Mouse (Mus musculus): ENCODE data around the gene Etfa.

Gene Etfa

DNA sequence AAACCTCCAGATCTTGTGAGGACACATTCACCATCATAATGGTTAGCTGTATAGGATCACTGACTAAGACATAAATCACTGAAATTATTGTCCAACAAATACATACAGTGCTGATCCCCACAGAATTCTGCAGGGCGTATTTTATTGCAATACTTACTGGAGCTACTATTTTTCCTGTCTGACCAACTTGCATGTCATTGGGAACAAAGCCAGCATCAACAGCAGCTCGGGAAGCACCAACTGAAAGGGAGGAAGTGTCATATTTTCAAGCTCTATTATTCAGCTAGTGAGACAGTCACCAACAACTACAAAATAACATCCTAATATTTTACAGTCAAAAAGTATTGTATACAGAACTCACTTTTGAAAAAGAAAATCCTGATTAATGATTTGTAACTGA is 29.9 kb downstream of the Etfa start:
- no peaks in the 10 kb centered on the region for H3K9me3 ChIP-seq (ENCODE audit: low read length)
- H3K36me3 ChIP-seq (ENCODE audit: insufficient read depth, low read length): peaks cover 25% of the 10 kb centered on the region
- no peak overlapping the region for H3K4me3 ChIP-seq (replicated peaks; ENCODE audit: low read length)
- TF ChIP-seq NANOG (IDR thresholded peaks at IDR 0.05; ENCODE audit: borderline replicate concordance, low read length): no peak
- no peak for TF ChIP-seq CTCF (conservative IDR thresholded peaks at IDR 0.05; ENCODE audit: low read length)
- TF ChIP-seq POU5F1 (IDR thresholded peaks at IDR 0.05; ENCODE audit: borderline replicate concordance, low read length): no peak
- no peaks in the 10 kb centered on the region for H3K4me1 ChIP-seq (replicated peaks; ENCODE audit: low read depth, low read length)
- no peaks in the 10 kb centered on the region for H3K27me3 ChIP-seq (ENCODE audit: insufficient read depth, low read length)

DNA sequence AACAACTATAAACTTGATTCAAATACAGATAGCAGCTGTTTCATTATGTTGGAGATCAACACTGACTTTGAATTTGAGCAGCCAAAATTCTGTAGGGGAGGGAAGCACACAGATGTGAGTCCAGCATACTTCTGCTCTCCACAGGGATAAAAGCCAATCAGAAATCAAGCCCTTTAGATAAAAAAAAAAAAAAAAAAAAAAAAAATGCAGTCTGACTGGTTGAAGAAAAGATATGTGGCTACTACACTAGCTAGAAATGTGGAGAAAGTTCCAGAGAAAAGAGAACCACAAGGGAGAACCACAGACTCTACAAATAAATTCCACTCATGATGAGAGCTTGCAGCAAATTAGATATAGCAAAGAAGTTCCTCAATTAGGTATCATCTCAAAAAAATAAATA is 33.3 kb downstream of the Etfa start:
- Histone ChIP-seq H3K27me3 (ENCODE audit: insufficient read depth, low read length) (no peaks in the 10 kb centered on the region), H3K36me3 (ENCODE audit: insufficient read depth, low read length) (0 out of 2 replicates have a peak, but pooled peaks cover 10% of the 10 kb centered on the region), H3K4me3 (replicated peaks; ENCODE audit: low read length) (no peak overlapping the region), H3K9me3 (ENCODE audit: low read length) (no peaks in the 10 kb centered on the region), H3K4me1 (replicated peaks; ENCODE audit: low read depth, low read length) (no peaks in the 10 kb centered on the region)
- no peak for TF ChIP-seq CTCF (conservative IDR thresholded peaks at IDR 0.05; ENCODE audit: low read length)
- no peak for TF ChIP-seq NANOG (IDR thresholded peaks at IDR 0.05; ENCODE audit: borderline replicate concordance, low read length)
- no peak for TF ChIP-seq POU5F1 (IDR thresholded peaks at IDR 0.05; ENCODE audit: borderline replicate concordance, low read length)

DNA sequence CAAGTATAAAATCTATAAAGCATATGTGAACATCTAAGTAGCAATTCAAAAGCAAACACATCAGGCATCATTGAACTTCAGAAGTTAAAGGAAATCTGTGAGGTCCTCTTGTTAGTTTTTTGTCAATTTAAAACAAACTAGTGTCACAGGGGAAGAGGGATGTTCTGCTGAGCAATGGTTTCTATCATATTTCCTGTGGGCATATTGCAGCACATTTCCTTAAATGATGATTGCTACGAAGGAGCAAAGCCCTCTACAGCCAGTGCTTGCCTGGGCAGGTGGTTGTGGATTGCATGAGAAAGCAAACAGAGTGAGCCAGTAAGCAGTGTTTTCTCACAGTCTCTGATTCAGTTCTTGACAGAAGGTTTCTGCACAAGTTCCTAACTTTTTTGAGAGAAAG is 36.0 kb downstream of the Etfa start:
- Histone ChIP-seq H3K36me3 (ENCODE audit: insufficient read depth, low read length) (0 out of 2 replicates have a peak, but pooled peaks cover 5% of the 10 kb centered on the region), H3K4me3 (replicated peaks; ENCODE audit: low read length) (no peak overlapping the region), H3K27me3 (ENCODE audit: insufficient read depth, low read length) (no peaks in the 10 kb centered on the region), H3K4me1 (replicated peaks; ENCODE audit: low read depth, low read length) (no peaks in the 10 kb centered on the region), H3K9me3 (ENCODE audit: low read length) (no peaks in the 10 kb centered on the region)
- TF ChIP-seq CTCF (conservative IDR thresholded peaks at IDR 0.05; ENCODE audit: low read length) (no peak), NANOG (IDR thresholded peaks at IDR 0.05; ENCODE audit: borderline replicate concordance, low read length) (no peak), POU5F1 (IDR thresholded peaks at IDR 0.05; ENCODE audit: borderline replicate concordance, low read length) (no peak)

- TF ChIP-seq POU5F1 (IDR thresholded peaks at IDR 0.05; ENCODE audit: borderline replicate concordance, low read length) (no peak), NANOG (IDR thresholded peaks at IDR 0.05; ENCODE audit: borderline replicate concordance, low read length) (no peak), CTCF (conservative IDR thresholded peaks at IDR 0.05; ENCODE audit: low read length) (no peak)
- Histone ChIP-seq H3K9me3 (ENCODE audit: low read length) (no peaks in the 10 kb centered on the region), H3K4me3 (replicated peaks; ENCODE audit: low read length) (no peak overlapping the region), H3K36me3 (ENCODE audit: insufficient read depth, low read length) (peaks cover 5% of the 10 kb centered on the region; the same call in 1 of the 2 replicates), H3K4me1 (replicated peaks; ENCODE audit: low read depth, low read length) (no peaks in the 10 kb centered on the region), H3K27me3 (ENCODE audit: insufficient read depth, low read length) (no peaks in the 10 kb centered on the region)
These were observed 43.6 kb downstream of the Etfa start for GRCm38 (mm10) chr9:55468397-55468796.

- TF ChIP-seq NANOG (IDR thresholded peaks at IDR 0.05; ENCODE audit: borderline replicate concordance, low read length) (no peak), POU5F1 (IDR thresholded peaks at IDR 0.05; ENCODE audit: borderline replicate concordance, low read length) (no peak)
- H3K4me1 ChIP-seq (replicated peaks; ENCODE audit: low read depth, low read length): peaks cover 9% of the 10 kb centered on the region
- H3K36me3 ChIP-seq (ENCODE audit: insufficient read depth, low read length): 0 out of 2 replicates have a peak, but pooled peaks cover 9% of the 10 kb centered on the region
- H3K27me3 ChIP-seq (ENCODE audit: insufficient read depth, low read length): no peaks in the 10 kb centered on the region
- H3K4me3 ChIP-seq (replicated peaks; ENCODE audit: low read length): no peak overlapping the region
- H3K9me3 ChIP-seq (ENCODE audit: low read length): no peaks in the 10 kb centered on the region
These were observed 58.7 kb downstream of the Etfa start for GRCm38 (mm10) chr9:55453366-55453765.

GRCm38 (mm10) chr9:55452906-55453305 is 59.1 kb downstream of the Etfa start:
- Histone ChIP-seq H3K9me3 (ENCODE audit: low read length) (no peaks in the 10 kb centered on the region), H3K27me3 (ENCODE audit: insufficient read depth, low read length) (no peaks in the 10 kb centered on the region), H3K4me3 (replicated peaks; ENCODE audit: low read length) (no peak overlapping the region), H3K36me3 (ENCODE audit: insufficient read depth, low read length) (0 out of 2 replicates have a peak, but pooled peaks cover 9% of the 10 kb centered on the region), H3K4me1 (replicated peaks; ENCODE audit: low read depth, low read length) (peaks cover 14% of the 10 kb centered on the region)
- TF ChIP-seq NANOG (IDR thresholded peaks at IDR 0.05; ENCODE audit: borderline replicate concordance, low read length) (no peak), CTCF (conservative IDR thresholded peaks at IDR 0.05; ENCODE audit: low read length) (no peak), POU5F1 (IDR thresholded peaks at IDR 0.05; ENCODE audit: borderline replicate concordance, low read length) (no peak)

DNA sequence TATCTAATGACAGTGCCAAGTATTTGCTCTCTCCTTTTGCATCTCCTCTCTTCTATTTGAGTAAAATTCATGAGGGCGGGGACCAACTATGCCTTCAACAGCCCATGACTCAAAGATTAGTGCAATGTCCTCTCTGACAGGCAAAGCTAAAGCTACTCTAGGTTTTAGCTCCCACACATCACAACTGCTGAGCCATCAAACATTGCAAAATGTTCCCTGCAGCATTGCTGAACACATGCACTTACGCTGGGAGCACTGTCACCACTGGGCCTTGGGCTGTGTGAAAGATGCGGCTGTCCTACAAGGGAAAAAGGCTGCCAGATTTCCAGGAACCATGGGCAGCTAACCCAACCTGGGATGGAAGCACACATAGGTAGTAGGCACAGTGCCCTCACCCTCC is 60.6 kb downstream of the Etfa start:
- no peak overlapping the region for H3K4me3 ChIP-seq (replicated peaks; ENCODE audit: low read length)
- no peaks in the 10 kb centered on the region for H3K9me3 ChIP-seq (ENCODE audit: low read length)
- TF ChIP-seq CTCF (conservative IDR thresholded peaks at IDR 0.05; ENCODE audit: low read length) (no peak), NANOG (IDR thresholded peaks at IDR 0.05; ENCODE audit: borderline replicate concordance, low read length) (no peak), POU5F1 (IDR thresholded peaks at IDR 0.05; ENCODE audit: borderline replicate concordance, low read length) (no peak)

DNA sequence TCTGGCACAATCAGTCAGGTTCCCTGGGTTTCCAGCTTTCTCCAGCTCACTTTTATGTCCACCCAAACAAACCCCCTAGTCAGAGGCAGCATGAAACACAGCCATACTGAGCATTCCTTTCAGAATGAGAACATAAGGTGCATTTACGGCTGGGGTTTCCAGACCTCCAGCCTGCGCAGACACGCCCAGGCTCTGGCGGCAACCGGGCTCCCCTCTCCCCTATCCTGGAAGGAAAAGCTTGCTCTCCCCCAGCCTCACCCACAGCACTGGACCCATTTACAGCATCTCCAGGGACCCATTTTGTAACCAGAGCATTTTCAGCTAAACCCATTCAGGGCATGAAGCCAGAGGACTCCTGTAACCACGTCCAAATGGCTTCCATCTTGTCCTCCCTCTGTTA is 62.0 kb downstream of the Etfa start:
- TF ChIP-seq CTCF (conservative IDR thresholded peaks at IDR 0.05; ENCODE audit: low read length): no peak
- no peak for TF ChIP-seq POU5F1 (IDR thresholded peaks at IDR 0.05; ENCODE audit: borderline replicate concordance, low read length)
- TF ChIP-seq NANOG (IDR thresholded peaks at IDR 0.05; ENCODE audit: borderline replicate concordance, low read length): no peak
- H3K36me3 ChIP-seq (ENCODE audit: insufficient read depth, low read length): 0 out of 2 replicates have a peak, but pooled peaks cover 5% of the 10 kb centered on the region
- H3K9me3 ChIP-seq (ENCODE audit: low read length): no peaks in the 10 kb centered on the region
- H3K4me3 ChIP-seq (replicated peaks; ENCODE audit: low read length): no peak overlapping the region
- peaks cover 32% of the 10 kb centered on the region for H3K4me1 ChIP-seq (replicated peaks; ENCODE audit: low read depth, low read length)
- H3K27me3 ChIP-seq (ENCODE audit: insufficient read depth, low read length): peaks cover 16% of the 10 kb centered on the region

More for the DNA sequence above, 60.6 kb downstream of the Etfa start:
- Histone ChIP-seq H3K27me3 (ENCODE audit: insufficient read depth, low read length) (peaks cover 4% of the 10 kb centered on the region), H3K36me3 (ENCODE audit: insufficient read depth, low read length) (0 out of 2 replicates have a peak, but pooled peaks cover 9% of the 10 kb centered on the region), H3K4me1 (replicated peaks; ENCODE audit: low read depth, low read length) (peaks cover 27% of the 10 kb centered on the region)

GRCm38 (mm10) chr9:55449108-55449507 is 62.9 kb downstream of the Etfa start:
- H3K4me3 ChIP-seq (replicated peaks; ENCODE audit: low read length): no peak overlapping the region
- no peaks in the 10 kb centered on the region for H3K36me3 ChIP-seq (ENCODE audit: insufficient read depth, low read length)

More at GRCm38 (mm10) chr9:55449108-55449507, 62.9 kb downstream of the Etfa start:
- Histone ChIP-seq H3K9me3 (ENCODE audit: low read length) (no peaks in the 10 kb centered on the region), H3K4me1 (replicated peaks; ENCODE audit: low read depth, low read length) (peaks cover 32% of the 10 kb centered on the region), H3K27me3 (ENCODE audit: insufficient read depth, low read length) (peaks cover 25% of the 10 kb centered on the region)
- TF ChIP-seq POU5F1 (IDR thresholded peaks at IDR 0.05; ENCODE audit: borderline replicate concordance, low read length): no peak
- TF ChIP-seq NANOG (IDR thresholded peaks at IDR 0.05; ENCODE audit: borderline replicate concordance, low read length): no peak
- TF ChIP-seq CTCF (conservative IDR thresholded peaks at IDR 0.05; ENCODE audit: low read length): no peak

Measured in E14TG2a.4 (cell line).